Mouse (Mus musculus) embryonic fibroblast, embryonic 13.5 days (primary cell): Measurements from ENCODE around the gene Vwa5b1. TPM values are rescaled to one million over a fixed set of nuclear protein-coding genes. Genes with fewer than 3 reads are reported as not detected.

ENCODE experiments used
- H3K27ac ChIP-seq: 2 replicates; pipeline ENCODE4 v1.5.1; 2012; ENCODE audit warnings: low read length, control low read depth, inconsistent platforms; ENCODE audit not compliant: insufficient read depth
- H3K4me1 ChIP-seq: 2 replicates; pipeline ENCODE4 v1.6.1; 2011; ENCODE audit warnings: low read length; ENCODE audit not compliant: control insufficient read depth, insufficient read depth
- H3K4me3 ChIP-seq: 2 replicates; pipeline ENCODE4 v1.5.1; 2011; ENCODE audit warnings: mild to moderate bottlenecking, control low read depth, low read length; ENCODE audit not compliant: insufficient read depth
- CTCF ChIP-seq: IDR thresholded peaks from 2 replicates; pipeline ENCODE4 v1.5.1; 2011; ENCODE audit warnings: mild to moderate bottlenecking, control low read depth, low read length, moderate library complexity, borderline replicate concordance; ENCODE audit not compliant: insufficient read depth
- POLR2A ChIP-seq: IDR thresholded peaks from 2 replicates; pipeline ENCODE4 v1.6.1; 2011; ENCODE audit warnings: low read depth, mild to moderate bottlenecking, control low read depth, low read length, moderate library complexity
- polyA plus RNA-seq: library from polyadenylated mRNA; stranded (reverse); fragments of >200 nt; gene quantifications from 2 replicates; pipeline ENCODE4 v1.2.4, GENCODE M21; 2011; ENCODE audit warnings: low read depth; ENCODE audit not compliant: missing spikeins, insufficient read length

The Vwa5b1 gene
- polyA plus RNA-seq, 1 experiment, result not detected

GRCm38 (mm10) chr4:138653056-138653455 is 17.4 kb upstream of the Vwa5b1 start:
- H3K4me3 ChIP-seq, result no peak overlapping the region
- H3K4me1 ChIP-seq, result no peaks in the 10 kb centered on the region
- H3K27ac ChIP-seq, result no peak overlapping the region
- TF ChIP-seq CTCF (no peak), POLR2A (no peak)

- no peak overlapping the region for H3K4me3 ChIP-seq
- H3K27ac ChIP-seq, result no peak overlapping the region
- TF ChIP-seq CTCF (no peak), POLR2A (no peak)
Observed at GRCm38 (mm10) chr4:138651881-138652280, 16.2 kb upstream of the Vwa5b1 start.

GRCm38 (mm10) chr4:138648096-138648635 is 12.5 kb upstream of the Vwa5b1 start:
- Histone ChIP-seq H3K27ac (no peak overlapping the region), H3K4me1 (no peaks in the 10 kb centered on the region), H3K4me3 (no peak overlapping the region)
- TF ChIP-seq POLR2A (no peak), CTCF (no peak)

More at GRCm38 (mm10) chr4:138651881-138652280, 16.2 kb upstream of the Vwa5b1 start:
- H3K4me1 ChIP-seq, result no peaks in the 10 kb centered on the region

- Histone ChIP-seq H3K4me1 (no peaks in the 10 kb centered on the region), H3K4me3 (no peak overlapping the region)
- TF ChIP-seq POLR2A (no peak), CTCF (no peak)
Observed at GRCm38 (mm10) chr4:138642272-138642671, 6.6 kb upstream of the Vwa5b1 start.

GRCm38 (mm10) chr4:138636146-138636511 is 445 bp upstream of the Vwa5b1 start:
- no peak overlapping the region for H3K4me3 ChIP-seq
- TF ChIP-seq CTCF (no peak), POLR2A (no peak)
- H3K27ac ChIP-seq, result no peak overlapping the region
- no peaks in the 10 kb centered on the region for H3K4me1 ChIP-seq

More at GRCm38 (mm10) chr4:138642272-138642671, 6.6 kb upstream of the Vwa5b1 start:
- no peak overlapping the region for H3K27ac ChIP-seq

GRCm38 (mm10) chr4:138628256-138628655 is 7.4 kb downstream of the Vwa5b1 start:
- H3K4me1 ChIP-seq, result no peaks in the 10 kb centered on the region; the same call in 1 of the 2 replicates
- TF ChIP-seq CTCF (no peak), POLR2A (no peak)
- H3K4me3 ChIP-seq, result no peak overlapping the region
- H3K27ac ChIP-seq, result no peak overlapping the region

GRCm38 (mm10) chr4:138614454-138614853 is 21.2 kb downstream of the Vwa5b1 start:
- no peaks in the 10 kb centered on the region for H3K4me1 ChIP-seq
- TF ChIP-seq CTCF (no peak), POLR2A (no peak)

GRCm38 (mm10) chr4:138601926-138602325 is 33.8 kb downstream of the Vwa5b1 start:
- Histone ChIP-seq H3K4me3 (no peak overlapping the region), H3K27ac (no peak overlapping the region)
- TF ChIP-seq CTCF, result no peak
- no peak for TF ChIP-seq POLR2A

More at GRCm38 (mm10) chr4:138614454-138614853, 21.2 kb downstream of the Vwa5b1 start:
- Histone ChIP-seq H3K4me3 (no peak overlapping the region), H3K27ac (no peak overlapping the region)

GRCm38 (mm10) chr4:138597904-138598347 is 37.8 kb downstream of the Vwa5b1 start:
- TF ChIP-seq POLR2A (no peak), CTCF (no peak)
- H3K4me3 ChIP-seq, result no peak overlapping the region

More at GRCm38 (mm10) chr4:138601926-138602325, 33.8 kb downstream of the Vwa5b1 start:
- H3K4me1 ChIP-seq, result no peaks in the 10 kb centered on the region

GRCm38 (mm10) chr4:138596391-138597130 is 39.1 kb downstream of the Vwa5b1 start:
- Histone ChIP-seq H3K27ac (no peak overlapping the region), H3K4me3 (no peak overlapping the region), H3K4me1 (no peaks in the 10 kb centered on the region)
- TF ChIP-seq POLR2A, result no peak
- TF ChIP-seq CTCF, result no peak

More at GRCm38 (mm10) chr4:138597904-138598347, 37.8 kb downstream of the Vwa5b1 start:
- Histone ChIP-seq H3K27ac (no peak overlapping the region), H3K4me1 (no peaks in the 10 kb centered on the region)
